Mouse (Mus musculus) lung, embryonic 16.5 days (tissue): ENCODE data around the gene Mast3. TPM values are rescaled to one million over a fixed set of nuclear protein-coding genes. Genes with fewer than 3 reads are reported as not detected.

Source experiments
- ATAC-seq: fragments of 200-750 bp; cut with Nextera tagmentation; 2 replicates; pipeline ENCODE4 v1.8.0; 2017; ENCODE audit warnings: low read depth, mild to moderate bottlenecking, moderate library complexity
- H3K27ac ChIP-seq: fragments of 300-500 bp; sonication (generic); 2 replicates; pipeline ENCODE4 v1.5.1; 2014; ENCODE audit warnings: mild to moderate bottlenecking, control low read depth, low read length
- H3K27me3 ChIP-seq: fragments of 300-500 bp; sonication (generic); 2 replicates; pipeline ENCODE4 v1.6.1; 2014; ENCODE audit warnings: low read depth, low read length, mixed read lengths; ENCODE audit not compliant: control insufficient read depth, insufficient read depth
- H3K36me3 ChIP-seq: fragments of 300-500 bp; sonication (generic); 2 replicates; pipeline ENCODE4 v1.6.1; 2014; ENCODE audit warnings: low read length; ENCODE audit not compliant: control insufficient read depth, insufficient read depth
- H3K4me1 ChIP-seq: fragments of 300-500 bp; sonication (generic); replicated peaks from 2 replicates; pipeline ENCODE4 v1.6.1; 2014; ENCODE audit warnings: low read length, mixed read lengths; ENCODE audit not compliant: control insufficient read depth, insufficient read depth
- H3K4me2 ChIP-seq: fragments of 300-500 bp; sonication (generic); 2 replicates; pipeline ENCODE4 v1.6.1; 2014; ENCODE audit warnings: low read depth, low read length, control low read depth
- H3K4me3 ChIP-seq: fragments of 300-500 bp; sonication (generic); 2 replicates; pipeline ENCODE4 v1.5.1; 2014; ENCODE audit warnings: mild to moderate bottlenecking, low read length, control low read depth
- H3K9ac ChIP-seq: fragments of 300-500 bp; sonication (generic); 2 replicates; pipeline ENCODE4 v1.6.1; 2014; ENCODE audit warnings: low read length, control low read depth
- H3K9me3 ChIP-seq: fragments of 300-500 bp; sonication (generic); 2 replicates; pipeline ENCODE4 v1.6.1; 2016; ENCODE audit warnings: low read length; ENCODE audit not compliant: control insufficient read depth
- WGBS: fragments of 180-500 bp; shearing (Covaris S2); extraction: QIAGEN DNeasy Blood & Tissue Kit; methylation state at CpG from one replicate; pipeline ENCODE4 v1.1.7; 2014; 5-methylcytosine and 5-hydroxymethylcytosine counted together
- polyA plus RNA-seq: library from polyadenylated mRNA; unstranded; fragments of >200 nt; fragmentation: Nextera tagmentation; extraction: Ambion mirVana; gene quantifications from 2 replicates; pipeline ENCODE4 v1.2.1, GENCODE M21; 2015

The Mast3 gene
- polyA plus RNA-seq, 1 experiment from 2014 or later: 14.3 TPM

DNA sequence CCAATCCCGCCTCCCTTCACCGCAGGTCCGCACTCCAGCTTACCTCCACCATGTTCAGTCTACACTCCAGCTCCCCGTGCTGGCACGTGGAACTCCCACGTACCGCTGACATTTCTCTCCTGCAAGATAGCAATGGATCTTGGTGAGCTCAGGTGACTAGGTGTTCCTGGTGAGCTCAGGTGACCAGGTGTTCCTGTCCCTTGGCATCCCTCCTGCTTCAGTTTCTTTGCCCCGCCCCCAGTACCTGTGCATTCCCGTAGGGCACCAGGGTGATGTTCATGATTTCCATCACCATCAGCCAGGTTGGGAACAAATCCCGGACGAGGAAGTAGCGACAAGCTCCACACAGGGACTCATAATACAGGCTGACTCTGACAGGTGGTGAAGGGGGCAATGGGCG is 40.2 kb downstream of the Mast3 start:
- 91% methylated on average over 13 of the region's 13 CpGs for WGBS

DNA sequence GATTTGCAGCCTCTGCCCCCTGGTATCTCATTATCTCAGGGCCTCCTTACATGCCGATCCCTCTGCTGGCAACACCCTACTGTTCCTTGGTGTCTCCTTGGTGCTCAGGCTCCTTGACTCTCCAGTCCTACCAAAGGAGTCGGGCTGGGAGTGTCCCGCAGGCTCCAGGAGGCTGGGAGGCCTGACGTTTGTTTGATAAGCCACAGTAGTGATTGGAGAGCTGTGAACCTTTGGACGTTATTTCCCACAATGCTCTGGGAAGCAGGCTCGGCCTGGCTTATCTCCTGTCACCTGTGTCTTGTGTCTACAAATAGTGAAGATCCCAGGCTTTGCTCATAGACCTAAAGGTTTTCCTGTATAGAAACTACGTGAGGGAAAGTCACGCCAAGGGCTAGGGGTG is 40.8 kb downstream of the Mast3 start:
- no peak for ATAC-seq
- no peaks in the 10 kb centered on the region for H3K27me3 ChIP-seq
- 62% methylated on average over 8 of the region's 8 CpGs for WGBS
- no peak overlapping the region for H3K9ac ChIP-seq
- H3K27ac ChIP-seq: no peak overlapping the region
- peaks cover 25% of the 10 kb centered on the region for H3K4me1 ChIP-seq
- no peak overlapping the region for H3K4me2 ChIP-seq
- H3K9me3 ChIP-seq: no peaks in the 10 kb centered on the region
- H3K4me3 ChIP-seq: no peak overlapping the region
- H3K36me3 ChIP-seq: peaks cover 6% of the 10 kb centered on the region

More for the DNA sequence above, 40.2 kb downstream of the Mast3 start:
- peaks cover 20% of the 10 kb centered on the region for H3K4me1 ChIP-seq
- no peak overlapping the region for H3K9ac ChIP-seq
- no peaks in the 10 kb centered on the region for H3K9me3 ChIP-seq
- no peak overlapping the region for H3K4me3 ChIP-seq
- H3K27ac ChIP-seq: no peak overlapping the region
- H3K36me3 ChIP-seq: peaks cover 6% of the 10 kb centered on the region
- no peak overlapping the region for H3K4me2 ChIP-seq
- no peaks in the 10 kb centered on the region for H3K27me3 ChIP-seq
- ATAC-seq: no peak

DNA sequence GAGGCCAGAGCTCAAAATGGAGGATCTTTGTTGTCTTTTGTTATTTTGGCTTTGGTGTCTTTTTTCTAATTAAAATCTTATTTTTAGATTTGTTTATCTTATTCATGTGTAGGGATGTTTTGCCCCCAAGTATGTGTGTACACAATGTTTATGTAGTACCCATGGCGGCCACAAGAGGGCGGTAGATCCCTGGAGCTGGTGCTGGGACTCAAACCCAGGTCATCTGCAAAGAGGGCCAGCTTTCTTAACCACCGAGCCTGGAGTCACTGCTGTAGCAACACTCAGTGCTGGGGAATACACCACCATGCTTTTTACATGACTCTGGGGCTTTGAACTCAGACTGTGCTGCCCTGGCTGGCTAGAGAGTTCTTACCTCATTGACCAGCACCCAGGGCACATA is 41.5 kb downstream of the Mast3 start:
- ATAC-seq: no peak
- Histone ChIP-seq H3K9me3 (no peaks in the 10 kb centered on the region), H3K4me1 (peaks cover 32% of the 10 kb centered on the region), H3K27me3 (no peaks in the 10 kb centered on the region), H3K9ac (no peak overlapping the region), H3K27ac (no peak overlapping the region), H3K36me3 (peaks cover 2% of the 10 kb centered on the region), H3K4me3 (no peak overlapping the region), H3K4me2 (no peak overlapping the region)
- WGBS: 10% methylated on average over 3 of the region's 3 CpGs

DNA sequence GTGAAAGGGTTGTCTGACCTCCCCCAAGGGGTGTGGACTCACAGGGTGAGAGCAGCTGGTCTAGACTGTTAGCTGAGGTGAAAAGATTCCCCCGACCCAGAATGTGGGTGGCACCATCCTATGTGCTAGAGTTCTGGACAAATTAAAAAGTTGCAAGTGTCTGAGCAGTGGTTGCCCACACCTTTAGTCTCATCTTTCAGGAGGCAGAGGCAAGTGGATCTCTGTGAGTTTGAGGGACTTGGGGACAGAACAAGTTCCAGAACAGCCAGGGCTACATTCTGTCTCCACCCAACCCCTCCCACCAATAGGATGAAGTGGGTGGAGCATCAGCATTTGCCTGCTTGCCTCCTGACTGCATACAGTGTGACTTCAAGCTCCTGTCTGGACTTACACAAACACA is 42.7 kb downstream of the Mast3 start:
- H3K27me3 ChIP-seq: no peaks in the 10 kb centered on the region
- H3K36me3 ChIP-seq: peaks cover 4% of the 10 kb centered on the region; the same call in 1 of the 2 replicates
- no peak overlapping the region for H3K4me3 ChIP-seq
- no peak for ATAC-seq
- no peaks in the 10 kb centered on the region for H3K9me3 ChIP-seq
- peaks cover 32% of the 10 kb centered on the region for H3K4me1 ChIP-seq
- no peak overlapping the region for H3K9ac ChIP-seq
- no peak overlapping the region for H3K4me2 ChIP-seq
- H3K27ac ChIP-seq: no peak overlapping the region
- WGBS: 81% methylated on average over 1 of the region's 1 CpGs

DNA sequence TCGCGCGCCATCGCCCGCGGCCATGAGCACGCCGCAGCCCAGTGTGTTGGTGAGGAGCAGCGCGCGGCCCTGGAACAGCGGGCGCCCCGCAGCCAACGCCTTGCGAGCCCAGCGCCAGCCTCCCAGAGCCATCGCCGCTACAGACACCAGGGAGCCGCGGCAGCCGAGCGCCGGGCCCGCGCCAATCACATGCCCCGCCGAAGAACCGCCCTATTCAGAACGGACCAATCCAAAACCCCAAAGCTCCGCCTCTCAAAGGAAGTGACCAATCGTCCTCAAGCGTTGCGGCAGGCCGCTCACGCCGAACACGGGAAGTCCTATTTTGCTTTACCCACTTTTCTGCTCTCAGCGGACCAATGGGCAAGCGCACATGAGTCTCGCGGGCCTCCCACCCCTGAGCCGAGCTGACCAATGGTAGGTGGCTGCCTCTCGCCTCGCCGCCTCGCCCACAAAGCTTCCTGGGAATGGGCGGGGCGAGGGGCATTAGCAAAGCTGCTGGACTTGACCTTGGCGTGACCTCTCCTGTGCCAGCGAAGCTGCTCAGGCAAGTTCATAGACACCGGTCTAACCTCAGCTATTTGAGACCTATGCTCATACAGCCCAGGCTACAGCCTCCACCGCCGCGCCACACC is 44.0 kb downstream of the Mast3 start, which contains the start of gene Mpv17l2:
Gene Mpv17l2 (minus strand): TSS at position 172 of the 632 bp plus-strand sequence.
- Histone ChIP-seq H3K9me3 (no peaks in the 10 kb centered on the region), H3K4me1 (peaks cover 22% of the 10 kb centered on the region), H3K9ac (peak within 1 kb of the TSS; percentile 86), H3K4me3 (peak within 1 kb of the TSS; percentile 70), H3K27ac (peak within 1 kb of the TSS; percentile 58), H3K4me2 (peak within 1 kb of the TSS; percentile 99), H3K27me3 (no peaks in the 10 kb centered on the region), H3K36me3 (peaks cover 12% of the 10 kb centered on the region)
- peak; percentile 96 for ATAC-seq
- 1% methylated on average over 55 of the region's 55 CpGs for WGBS

DNA sequence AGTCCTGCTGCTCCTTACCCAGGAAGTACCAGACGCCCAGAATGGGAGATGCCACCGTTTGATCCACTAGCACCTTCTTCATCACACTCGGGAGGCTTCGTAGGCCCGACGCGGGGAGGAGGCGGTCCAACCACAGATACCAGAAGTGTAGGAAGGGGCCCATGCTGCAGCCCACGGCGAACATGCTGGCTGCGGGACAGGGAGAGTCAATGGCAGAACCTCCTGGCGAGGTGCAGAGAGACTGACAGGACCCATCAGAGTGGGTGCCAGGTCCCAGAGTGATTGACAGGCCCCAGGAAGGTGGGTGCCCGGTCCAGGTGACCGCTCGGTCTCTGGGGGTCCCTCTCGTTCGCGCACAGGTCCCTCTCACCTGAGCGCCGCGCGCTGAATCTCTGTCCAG is 44.5 kb downstream of the Mast3 start:
- peaks cover 12% of the 10 kb centered on the region for H3K36me3 ChIP-seq
- H3K4me1 ChIP-seq: peaks cover 22% of the 10 kb centered on the region
- no peak; the same call in 1 of the 2 replicates for ATAC-seq
- WGBS: 0% methylated on average over 22 of the region's 22 CpGs
- peak overlapping the region; percentile 70 for H3K4me3 ChIP-seq
- H3K4me2 ChIP-seq: peak overlapping the region; percentile 99
- H3K9me3 ChIP-seq: no peaks in the 10 kb centered on the region
- H3K27ac ChIP-seq: peak overlapping the region; percentile 32; the same call in 1 of the 2 replicates
- H3K27me3 ChIP-seq: no peaks in the 10 kb centered on the region
- H3K9ac ChIP-seq: peak overlapping the region; percentile 86

DNA sequence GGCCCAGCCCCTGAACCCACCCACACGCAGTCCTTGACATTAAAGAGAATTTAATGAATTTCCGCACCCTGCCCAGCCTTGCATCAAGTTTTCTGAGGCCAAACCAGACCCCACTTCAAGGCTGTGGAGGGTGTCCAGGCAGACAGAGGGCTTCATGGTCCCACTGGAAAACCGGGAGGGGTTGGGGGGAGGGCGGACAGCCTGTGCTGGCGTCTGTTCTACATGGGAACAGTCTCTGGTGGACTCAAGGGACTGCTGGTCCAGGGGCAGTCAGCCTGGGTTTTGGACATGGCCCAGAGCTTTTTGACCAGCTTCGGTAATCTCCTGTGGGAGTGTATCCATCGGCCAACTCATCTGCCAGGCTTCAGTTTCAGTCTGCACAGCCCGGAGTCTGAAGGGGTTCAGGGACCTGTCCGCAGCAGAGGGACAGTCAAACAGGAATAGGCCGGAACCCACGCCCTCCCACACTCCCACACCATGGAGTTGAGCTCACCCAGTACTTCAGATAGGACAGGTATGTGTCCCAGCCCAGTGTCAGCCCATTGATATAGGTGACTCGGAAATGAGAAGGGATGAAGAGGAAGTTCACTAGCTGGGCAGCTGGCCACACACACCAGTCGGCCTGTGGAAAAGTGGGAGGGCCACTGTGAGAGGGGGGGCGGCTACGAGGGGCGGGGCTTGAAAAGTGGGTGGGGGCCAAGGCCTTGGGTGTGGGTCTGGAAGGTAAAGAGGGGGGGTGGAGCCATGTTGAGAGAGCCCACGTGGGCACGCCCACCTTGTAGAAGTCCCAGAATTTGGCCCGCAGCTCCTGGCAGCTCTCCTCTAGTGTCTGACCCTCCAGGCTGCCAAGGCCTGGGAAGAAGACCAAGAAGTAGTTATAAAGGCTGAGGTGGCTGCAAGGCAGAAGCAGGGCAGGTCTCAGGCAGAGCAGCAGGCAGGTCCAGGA is 46.0 kb downstream of the Mast3 start:
- no peak overlapping the region for H3K27ac ChIP-seq
- 56% methylated on average over 19 of the region's 19 CpGs for WGBS

DNA sequence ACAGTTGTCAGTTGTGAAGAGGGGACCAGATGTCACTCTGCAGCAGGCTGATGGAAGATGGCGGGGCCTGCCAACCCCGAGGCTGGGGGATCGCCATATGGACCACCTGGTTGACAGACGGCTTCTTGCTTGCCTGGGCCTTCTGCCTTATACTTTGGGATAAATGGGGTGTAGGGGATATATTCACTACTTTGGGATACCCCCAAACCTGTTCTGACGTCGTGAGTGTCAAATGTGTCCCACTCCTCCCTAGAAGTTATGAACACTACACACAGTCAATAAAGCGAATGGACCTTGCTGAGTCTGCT is 46.6 kb downstream of the Mast3 start:
- peaks cover 12% of the 10 kb centered on the region for H3K36me3 ChIP-seq
- no peak overlapping the region for H3K4me3 ChIP-seq
- no peak for ATAC-seq
- 79% methylated on average over 7 of the region's 7 CpGs for WGBS
- no peak overlapping the region for H3K9ac ChIP-seq
- no peaks in the 10 kb centered on the region for H3K9me3 ChIP-seq
- peaks cover 28% of the 10 kb centered on the region for H3K4me1 ChIP-seq
- no peak overlapping the region for H3K4me2 ChIP-seq
- no peaks in the 10 kb centered on the region for H3K27me3 ChIP-seq
- no peak overlapping the region for H3K27ac ChIP-seq

More for the DNA sequence above, 46.0 kb downstream of the Mast3 start:
- Histone ChIP-seq H3K9ac (no peak overlapping the region), H3K4me3 (no peak overlapping the region), H3K4me1 (peaks cover 26% of the 10 kb centered on the region), H3K36me3 (peaks cover 12% of the 10 kb centered on the region), H3K27me3 (no peaks in the 10 kb centered on the region), H3K9me3 (no peaks in the 10 kb centered on the region), H3K4me2 (no peak overlapping the region)
- no peak for ATAC-seq

DNA sequence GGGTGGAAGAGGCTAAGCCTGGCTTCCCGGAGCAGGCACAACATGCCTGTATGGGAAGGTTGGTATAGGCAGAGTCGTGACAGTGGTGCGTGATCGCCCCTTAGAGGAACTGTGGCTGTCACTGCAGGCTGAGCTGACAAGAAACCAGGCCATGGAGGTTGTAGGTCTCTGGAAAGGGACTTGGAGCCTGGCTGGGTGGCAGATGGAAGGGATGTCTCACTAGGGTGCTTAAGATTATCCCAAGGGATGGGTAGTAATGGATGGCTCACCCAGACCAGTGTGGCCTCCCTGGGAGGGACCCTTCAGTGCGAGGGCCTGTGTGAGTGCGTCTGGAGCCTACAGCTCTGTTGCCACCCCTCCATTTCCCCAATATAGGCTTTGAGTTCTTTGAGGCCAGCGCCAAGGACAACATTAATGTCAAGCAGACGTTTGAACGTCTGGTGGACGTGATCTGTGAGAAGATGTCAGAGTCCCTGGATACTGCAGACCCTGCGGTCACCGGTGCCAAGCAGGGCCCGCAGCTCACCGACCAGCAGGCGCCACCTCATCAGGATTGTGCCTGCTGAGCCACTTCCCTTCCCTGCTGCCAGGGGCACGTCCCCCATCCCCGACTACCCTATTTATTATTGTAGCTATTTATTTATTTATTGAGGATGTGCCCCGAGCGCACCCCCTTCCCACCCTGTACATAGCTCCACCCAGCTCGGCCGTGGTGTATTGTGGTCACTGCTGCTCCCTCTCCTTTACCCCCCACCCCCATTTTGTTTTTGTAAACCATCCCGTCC is 47.1 kb downstream of the Mast3 start:
- no peak overlapping the region for H3K4me2 ChIP-seq
- no peak overlapping the region for H3K9ac ChIP-seq
- no peak overlapping the region for H3K27ac ChIP-seq
- H3K9me3 ChIP-seq: no peaks in the 10 kb centered on the region
- no peak for ATAC-seq
- peaks cover 33% of the 10 kb centered on the region for H3K4me1 ChIP-seq
- H3K36me3 ChIP-seq: peaks cover 12% of the 10 kb centered on the region
- WGBS: 73% methylated on average over 22 of the region's 22 CpGs
- H3K4me3 ChIP-seq: no peak overlapping the region
- no peaks in the 10 kb centered on the region for H3K27me3 ChIP-seq
